19 mouse cellular contexts compared by ENCODE assay signal in genomic region chr8:107491831-107492230, GRCm38 (mm10). TPM values are rescaled to one million over a fixed set of nuclear protein-coding genes. Genes with fewer than 3 reads are reported as not detected.
DNase-seq lines count a peak whose midpoint lies in the region; ATAC-seq and TF ChIP-seq lines count a peak whose summit lies in the region.
"Had no signal": no experiment of that assay in that cellular context is flagged by ENCODE, and none has a peak within 500 bp of the region (broad histone marks: within the 10 kb centered on the region; RNA-seq: fewer than 3 reads in every experiment).

No protein-coding gene starts in this region.

- no peak for DNase-seq in hindbrain, embryonic 11.5 days (ENCODE audit: low spot score)
- no peak for DNase-seq in adrenal gland, adult 18-20 months (ENCODE audit: low spot score in 2 of 2)
- DNase-seq in heart, postnatal 36 days, result no peak
- DNase-seq: adrenal gland, adult 8-10 months; cerebellum, adult 11-12 months; cerebellum, postnatal 36 days; gastrocnemius, postnatal 14 days; heart, postnatal 4 days; kidney, postnatal 10 days; layer of hippocampus, adult 9-11 months; lung, adult 2 months had no signal

- H3K9ac ChIP-seq in hindbrain, embryonic 12.5 days, result no peak overlapping the region
- no peak overlapping the region for H3K9ac ChIP-seq in hindbrain, embryonic 11.5 days (ENCODE audit: low read depth, low read length)
- no peak overlapping the region for H3K9ac ChIP-seq in intestine, postnatal 0 days (ENCODE audit: low read depth, low read length)
- no peak overlapping the region for H3K9ac ChIP-seq in stomach, embryonic 16.5 days (ENCODE audit: low read length)
- H3K9ac ChIP-seq: heart, embryonic 12.5 days; midbrain, embryonic 12.5 days had no signal

- H3K4me2 ChIP-seq in hindbrain, embryonic 12.5 days (replicated peaks), result no peak overlapping the region
- no peak overlapping the region for H3K4me2 ChIP-seq in hindbrain, embryonic 11.5 days (replicated peaks; ENCODE audit: low read depth, low read length)
- H3K4me2 ChIP-seq in intestine, postnatal 0 days (replicated peaks; ENCODE audit: low read depth), result no peak overlapping the region
- H3K4me2 ChIP-seq in stomach, embryonic 16.5 days (ENCODE audit: low read depth, low read length), result no peak overlapping the region
- H3K4me2 ChIP-seq: heart, embryonic 12.5 days; midbrain, embryonic 12.5 days had no signal

- no peak for ATAC-seq in hindbrain, embryonic 12.5 days (ENCODE audit: low FRiP score)
- ATAC-seq in hindbrain, embryonic 11.5 days (ENCODE audit: low FRiP score), result no peak
- no peak for ATAC-seq in megakaryocyte, adult 5-6 weeks (ENCODE audit: poor library complexity, severe bottlenecking)
- no peak for ATAC-seq in intestine, postnatal 0 days
- no peak for ATAC-seq in stomach, embryonic 16.5 days (ENCODE audit: insufficient read depth, low FRiP score)
- ATAC-seq: forebrain, embryonic 16.5 days had no signal

- intact Hi-C loops in heart, postnatal 36 days (cut with DNase I), result no loop called here

- peaks cover 15% of the 10 kb centered on the region for H3K4me1 ChIP-seq in hindbrain, embryonic 12.5 days
- no peaks in the 10 kb centered on the region for H3K4me1 ChIP-seq in hindbrain, embryonic 11.5 days (replicated peaks; ENCODE audit: control insufficient read depth, insufficient read depth, low read length)
- H3K4me1 ChIP-seq in megakaryocyte, embryonic 14.5 days, result peaks cover 84% of the 10 kb centered on the region
- no peaks in the 10 kb centered on the region for H3K4me1 ChIP-seq in intestine, postnatal 0 days (replicated peaks; ENCODE audit: control insufficient read depth, insufficient read depth, low read length)
- H3K4me1 ChIP-seq in stomach, embryonic 16.5 days (ENCODE audit: control insufficient read depth, insufficient read depth, low read length), result peaks cover 24% of the 10 kb centered on the region

- H3K27me3 ChIP-seq in hindbrain, embryonic 12.5 days, result no peaks in the 10 kb centered on the region
- H3K27me3 ChIP-seq in hindbrain, embryonic 11.5 days (ENCODE audit: control insufficient read depth, insufficient read depth, low read length), result no peaks in the 10 kb centered on the region
- no peaks in the 10 kb centered on the region for H3K27me3 ChIP-seq in megakaryocyte, embryonic 14.5 days (replicated peaks)
- no peaks in the 10 kb centered on the region for H3K27me3 ChIP-seq in intestine, postnatal 0 days (replicated peaks; ENCODE audit: control insufficient read depth, insufficient read depth, low read length)
- no peaks in the 10 kb centered on the region for H3K27me3 ChIP-seq in stomach, embryonic 16.5 days (ENCODE audit: control insufficient read depth, insufficient read depth, low read length)
- H3K27me3 ChIP-seq: heart, embryonic 12.5 days; midbrain, embryonic 12.5 days had no signal

- no peak overlapping the region for H3K4me3 ChIP-seq in hindbrain, embryonic 12.5 days
- H3K4me3 ChIP-seq in hindbrain, embryonic 11.5 days (ENCODE audit: low read depth, low read length), result no peak overlapping the region
- peak overlapping the region; percentile 21 for H3K4me3 ChIP-seq in megakaryocyte, embryonic 14.5 days (replicated peaks)
- no peak overlapping the region for H3K4me3 ChIP-seq in intestine, postnatal 0 days (ENCODE audit: low read depth, low read length)
- H3K4me3 ChIP-seq in stomach, embryonic 16.5 days (replicated peaks; ENCODE audit: low read length), result no peak overlapping the region
- H3K4me3 ChIP-seq: heart, embryonic 12.5 days; midbrain, embryonic 12.5 days had no signal

- H3K9me3 ChIP-seq in hindbrain, embryonic 12.5 days (replicated peaks), result no peaks in the 10 kb centered on the region
- no peaks in the 10 kb centered on the region for H3K9me3 ChIP-seq in hindbrain, embryonic 11.5 days (ENCODE audit: control insufficient read depth, low read length)
- no peaks in the 10 kb centered on the region for H3K9me3 ChIP-seq in megakaryocyte, embryonic 14.5 days
- H3K9me3 ChIP-seq in intestine, postnatal 0 days (ENCODE audit: control insufficient read depth), result no peaks in the 10 kb centered on the region
- no peaks in the 10 kb centered on the region for H3K9me3 ChIP-seq in stomach, embryonic 16.5 days (replicated peaks; ENCODE audit: control insufficient read depth, low read length)
- H3K9me3 ChIP-seq: heart, embryonic 12.5 days; midbrain, embryonic 12.5 days had no signal

- 0 out of 2 replicates have a peak, but pooled peaks have one; percentile 11 for TF ChIP-seq CTCF in intestine, postnatal 0 days (IDR thresholded peaks at IDR 0.05; ENCODE audit: low read depth)

- H3K36me3 ChIP-seq in hindbrain, embryonic 12.5 days, result 0 out of 2 replicates have a peak, but pooled peaks cover 3% of the 10 kb centered on the region
- no peaks in the 10 kb centered on the region for H3K36me3 ChIP-seq in hindbrain, embryonic 11.5 days (ENCODE audit: control insufficient read depth, insufficient read depth, low read length)
- peaks cover 51% of the 10 kb centered on the region for H3K36me3 ChIP-seq in megakaryocyte, embryonic 14.5 days (replicated peaks; ENCODE audit: low read length)
- no peaks in the 10 kb centered on the region for H3K36me3 ChIP-seq in intestine, postnatal 0 days (ENCODE audit: control insufficient read depth, insufficient read depth)
- H3K36me3 ChIP-seq in stomach, embryonic 16.5 days (ENCODE audit: control insufficient read depth, insufficient read depth, low read length), result no peaks in the 10 kb centered on the region
- H3K36me3 ChIP-seq: heart, embryonic 12.5 days had no signal

- peak overlapping the region; percentile 26; the same call in 1 of the 2 replicates for H3K27ac ChIP-seq in hindbrain, embryonic 12.5 days
- no peak overlapping the region for H3K27ac ChIP-seq in hindbrain, embryonic 11.5 days (ENCODE audit: low read depth, low read length)
- H3K27ac ChIP-seq in intestine, postnatal 0 days (ENCODE audit: low read depth, low read length), result no peak overlapping the region
- 0 out of 2 replicates have a peak overlapping the region, but pooled peaks have one; percentile 1 for H3K27ac ChIP-seq in stomach, embryonic 16.5 days (ENCODE audit: low read length)
- H3K27ac ChIP-seq: midbrain, embryonic 12.5 days had no signal

RNA-seq across cellular contexts. Expression of gene Wwp2, which starts 55.7 kb away (rescaled TPM):
- polyA plus RNA-seq in hindbrain, embryonic 12.5 days (2016; fragmentation: Nextera tagmentation; extraction: Ambion mirVana), result 109 and 124 TPM in 2 replicates
- polyA plus RNA-seq in hindbrain, embryonic 11.5 days (2014; fragmentation: Nextera tagmentation; extraction: Ambion mirVana), result 61.2 and 69.5 TPM in 2 replicates
- 32.4 and 80.9 TPM in 2 replicates for polyA plus RNA-seq in megakaryocyte, embryonic 14.5 days (2012; ENCODE audit: insufficient read depth, low replicate concordance)
- total RNA-seq in megakaryocyte, adult 5-6 weeks (2015), result 37.4 and 50.0 TPM in 2 replicates
- total RNA-seq in megakaryocyte, adult 5-6 weeks (2017), result 55.5 and 74.5 TPM in 2 replicates
- polyA plus RNA-seq in intestine, postnatal 0 days (2015; fragmentation: Nextera tagmentation; extraction: Ambion mirVana), result 34.9 and 37.4 TPM in 2 replicates
- polyA plus RNA-seq in stomach, embryonic 16.5 days (2015; fragmentation: Nextera tagmentation; extraction: Ambion mirVana), result 36.2 and 36.5 TPM in 2 replicates
- 10 to 100 TPM; 32.7 to 33.2 TPM for total RNA-seq in adrenal gland, adult 18-20 months (2021)
- 10 to 100 TPM; 23.9 to 26.1 TPM for total RNA-seq in heart, postnatal 36 days (2021)

Comparison
In these comparisons a context has a peak if more than half of its experiments do, and no peak if none do; other contexts are left out.
1. H3K27ac ChIP-seq: peak in hindbrain, embryonic 12.5 days (single experiment) and stomach, embryonic 16.5 days (single experiment); none in hindbrain, embryonic 11.5 days (single experiment) and intestine, postnatal 0 days (single experiment).